15 mouse cellular contexts compared by ENCODE assay signal in genomic region chr4:136960068-136960467, GRCm38 (mm10). TPM values are rescaled to one million over a fixed set of nuclear protein-coding genes. Genes with fewer than 3 reads are reported as not detected.
"Had no signal": no experiment of that assay in that cellular context is flagged by ENCODE, and none has a peak within 500 bp of the region (broad histone marks: within the 10 kb centered on the region; RNA-seq: fewer than 3 reads in every experiment).

No protein-coding gene starts in this region.

- DNase-seq: gastrocnemius, postnatal 10 days; gastrocnemius, postnatal 25 days; heart, adult 11 months; heart, adult 2 months; heart, postnatal 14 days; heart, postnatal 36 days; kidney, adult 11 months; kidney, adult 2 months; kidney, adult 9 months; kidney, postnatal 36 days; layer of hippocampus, adult 9-11 months; layer of hippocampus, postnatal 36 days; left cerebral cortex, postnatal 4 days had no signal

RNA-seq across cellular contexts. Expression of gene Epha8, which starts 3.5 kb away (rescaled TPM):
- total RNA-seq: gastrocnemius, postnatal 25 days; heart, adult 2 months; heart, postnatal 14 days; heart, postnatal 36 days; hematopoietic stem cell, adult 5-6 weeks; liver, adult 2 months had no signal
